Mouse (Mus musculus) ES-CJ7 (cell line): Measurements from ENCODE around the gene Hepacam.
A peak's percentile ranks its signal among the peaks of the same experiment; 100 is the strongest.

Experiments used
- DNase-seq: peaks from one replicate; pipeline ENCODE4 v3.0.0; 2011; ENCODE audit warnings: low read depth, low spot score

Hepacam gene

GRCm38 (mm10) chr9:37367301-37368080 lies at the start of gene Hepacam:
Hepacam (plus strand) TSS chr9:37367351.
- no peak for DNase-seq

- no peak for DNase-seq
Measured at GRCm38 (mm10) chr9:37329456-37329855, 37.7 kb upstream of the Hepacam start.

GRCm38 (mm10) chr9:37345406-37345805 lies 21.7 kb upstream of the Hepacam start:
- DNase-seq = no peak

- DNase-seq = peak; percentile 39
Measured at GRCm38 (mm10) chr9:37347184-37347987, 19.8 kb upstream of the Hepacam start.

- DNase-seq = peak; percentile 96
Measured at GRCm38 (mm10) chr9:37347988-37348642, 19.0 kb upstream of the Hepacam start, which contains the start of gene Ccdc15. Ccdc15 (minus strand) TSS chr9:37348432.

- DNase-seq = no peak
Measured at GRCm38 (mm10) chr9:37349050-37349449, 18.1 kb upstream of the Hepacam start.

GRCm38 (mm10) chr9:37351266-37351665 lies 15.9 kb upstream of the Hepacam start:
- no peak for DNase-seq

- no peak for DNase-seq
Measured at GRCm38 (mm10) chr9:37354485-37354884, 12.7 kb upstream of the Hepacam start.

- DNase-seq = no peak
Measured at GRCm38 (mm10) chr9:37358713-37359330, 8.3 kb upstream of the Hepacam start.

GRCm38 (mm10) chr9:37359331-37360220 lies 7.6 kb upstream of the Hepacam start:
- peak; percentile 28 for DNase-seq

GRCm38 (mm10) chr9:37362084-37362483 lies 5.1 kb upstream of the Hepacam start:
- no peak for DNase-seq

GRCm38 (mm10) chr9:37362881-37363280 lies 4.3 kb upstream of the Hepacam start:
- no peak for DNase-seq

GRCm38 (mm10) chr9:37363551-37363950 lies 3.6 kb upstream of the Hepacam start:
- no peak for DNase-seq

- DNase-seq = no peak
Measured at GRCm38 (mm10) chr9:37364392-37364791, 2.8 kb upstream of the Hepacam start.

GRCm38 (mm10) chr9:37365706-37366105 lies 1.4 kb upstream of the Hepacam start:
- DNase-seq = peak; percentile 46

GRCm38 (mm10) chr9:37368081-37368830 lies 1.1 kb downstream of the Hepacam start:
- no peak for DNase-seq

GRCm38 (mm10) chr9:37368860-37369259 lies 1.7 kb downstream of the Hepacam start:
- DNase-seq = peak; percentile 47

- no peak for DNase-seq
Measured at GRCm38 (mm10) chr9:37371232-37371801, 4.2 kb downstream of the Hepacam start.

GRCm38 (mm10) chr9:37375718-37376117 lies 8.6 kb downstream of the Hepacam start:
- no peak for DNase-seq

GRCm38 (mm10) chr9:37383161-37383560 lies 16.0 kb downstream of the Hepacam start:
- DNase-seq = no peak
